Mouse (Mus musculus): Measurements from ENCODE around the gene Msantd2. TPM values are rescaled to one million over a fixed set of nuclear protein-coding genes. Genes with fewer than 3 reads are reported as not detected.
A peak's percentile ranks its signal among the peaks of the same experiment; 100 is the strongest.

Msantd2 gene
- polyA plus RNA-seq, 1 experiment from 2014 or later: 14.7 TPM

DNA sequence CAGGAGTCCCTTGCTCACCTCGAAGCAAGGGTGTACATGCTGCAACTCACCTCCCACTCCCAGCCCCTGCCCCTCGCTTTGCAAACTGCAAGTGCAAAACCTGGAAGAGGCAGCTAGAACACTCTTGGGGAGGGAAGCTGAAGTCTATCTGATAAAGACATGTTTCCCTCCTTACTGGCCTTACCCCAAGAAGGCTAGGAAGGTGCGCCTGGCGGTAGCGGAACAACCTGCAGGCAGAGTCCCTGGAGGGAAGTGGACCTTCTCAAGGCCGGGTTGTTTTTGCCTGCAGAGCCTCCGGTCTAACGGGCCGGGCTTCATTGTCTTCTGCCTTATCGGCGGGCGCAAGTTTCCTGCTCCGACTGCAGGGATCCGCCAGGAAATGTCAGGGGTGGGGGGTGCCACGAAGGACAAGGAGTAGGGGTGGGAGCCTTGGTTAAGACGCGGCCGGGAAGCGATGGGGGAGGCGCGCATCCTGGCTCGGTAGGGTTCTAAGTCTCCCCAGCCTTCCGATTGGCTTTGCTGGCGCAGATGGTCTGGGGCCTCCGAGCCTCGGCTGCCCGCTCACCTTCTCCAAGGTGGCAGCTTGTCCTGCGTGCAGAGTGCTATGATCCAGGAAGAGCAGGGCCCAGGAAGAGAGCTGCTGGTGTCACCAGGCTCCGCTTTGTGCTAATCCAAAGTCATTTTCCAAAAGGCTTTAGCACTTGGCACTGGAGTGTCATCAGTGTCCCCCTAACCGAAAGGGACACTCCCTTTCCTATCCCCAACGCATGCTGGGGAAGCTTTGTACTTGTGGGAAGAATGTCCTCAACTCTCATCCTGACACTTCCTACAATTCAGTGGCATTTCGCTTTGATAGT, 41.1 kb downstream of the Msantd2 start:
- Histone ChIP-seq H3K9me3 (no peaks in the 10 kb centered on the region), H3K4me1 (peaks cover 42% of the 10 kb centered on the region), H3K36me3 (peaks cover 14% of the 10 kb centered on the region), H3K9ac (peak overlapping the region; percentile 82), H3K27ac (replicated peaks) (peak overlapping the region; percentile 90), H3K4me3 (peak overlapping the region; percentile 58), H3K27me3 (replicated peaks) (peaks cover 50% of the 10 kb centered on the region), H3K4me2 (peak overlapping the region; percentile 91)
- peak; percentile 39 for ATAC-seq (ENCODE audit: extremely low read depth, insufficient number of reproducible peaks, low FRiP score, low TSS enrichment)
- WGBS: 2% methylated on average over 32 of the region's 32 CpGs

- Histone ChIP-seq H3K27me3 (replicated peaks) (peaks cover 49% of the 10 kb centered on the region), H3K9ac (peak overlapping the region; percentile 82), H3K4me1 (peaks cover 37% of the 10 kb centered on the region), H3K36me3 (peaks cover 7% of the 10 kb centered on the region; the same call in 1 of the 2 replicates), H3K27ac (replicated peaks) (peak overlapping the region; percentile 90), H3K4me3 (peak overlapping the region; percentile 58), H3K4me2 (peak overlapping the region; percentile 91), H3K9me3 (no peaks in the 10 kb centered on the region)
- 2% methylated on average over 31 of the region's 31 CpGs for WGBS
- ATAC-seq (ENCODE audit: extremely low read depth, insufficient number of reproducible peaks, low FRiP score, low TSS enrichment): no peak
Measured at GRCm38 (mm10) chr9:37530888-37531705, 42.0 kb downstream of the Msantd2 start.

DNA sequence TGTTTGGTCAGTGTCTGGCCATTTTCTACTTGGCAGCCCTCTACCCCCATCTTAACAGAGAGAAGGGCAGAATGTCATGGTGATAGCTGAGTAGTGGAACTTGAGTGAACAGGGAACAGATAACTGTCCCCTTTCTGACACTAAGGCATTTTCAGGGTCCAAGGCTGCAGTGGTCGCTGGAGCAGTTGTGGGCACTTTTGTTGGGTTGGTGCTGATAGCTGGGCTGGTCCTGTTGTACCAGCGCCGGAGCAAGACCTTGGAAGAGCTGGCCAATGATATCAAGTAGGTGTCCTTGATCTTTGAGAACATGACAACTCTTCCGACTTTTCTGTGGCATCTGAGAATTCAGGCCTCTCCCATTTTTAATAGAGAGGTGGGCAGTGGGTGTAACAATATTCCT, 47.7 kb downstream of the Msantd2 start:
- Histone ChIP-seq H3K9ac (no peak overlapping the region), H3K27ac (replicated peaks) (no peak overlapping the region), H3K9me3 (no peaks in the 10 kb centered on the region), H3K27me3 (replicated peaks) (peaks cover 18% of the 10 kb centered on the region), H3K36me3 (peaks cover 14% of the 10 kb centered on the region; the same call in 1 of the 2 replicates), H3K4me3 (no peak overlapping the region), H3K4me2 (no peak overlapping the region), H3K4me1 (peaks cover 27% of the 10 kb centered on the region)
- ATAC-seq (ENCODE audit: extremely low read depth, insufficient number of reproducible peaks, low FRiP score, low TSS enrichment): no peak
- WGBS: 53% methylated on average over 4 of the region's 4 CpGs

DNA sequence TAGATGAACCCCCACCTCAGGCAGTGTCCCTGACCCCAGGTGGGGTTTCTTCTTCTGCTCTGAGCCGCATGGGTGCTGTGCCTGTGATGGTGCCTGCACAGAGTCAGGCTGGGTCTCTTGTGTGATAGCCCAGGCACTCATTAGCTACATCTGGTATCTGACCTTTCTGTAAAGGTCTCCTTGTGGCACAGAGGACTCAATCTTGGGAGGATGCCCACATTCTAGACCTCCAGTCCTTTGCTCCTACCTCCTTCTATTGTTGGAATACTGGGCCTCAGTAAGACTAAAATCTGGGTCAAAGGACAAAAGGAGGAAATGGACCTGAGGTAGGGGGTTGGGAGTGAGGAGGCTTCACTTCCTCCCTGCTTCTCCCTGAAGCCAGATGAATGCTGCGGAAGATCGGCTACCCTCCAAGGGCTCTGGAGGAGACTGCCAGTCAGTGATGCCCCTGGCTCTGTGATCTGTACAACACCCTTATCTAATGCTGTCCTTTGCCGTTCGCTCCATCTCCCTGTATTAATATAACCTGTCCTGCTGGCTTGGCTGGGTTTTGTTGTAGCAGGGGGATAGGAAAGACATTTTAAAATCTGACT, 48.6 kb downstream of the Msantd2 start:
- H3K27me3 ChIP-seq (replicated peaks): peaks cover 16% of the 10 kb centered on the region
- peaks cover 14% of the 10 kb centered on the region; the same call in 1 of the 2 replicates for H3K36me3 ChIP-seq
- no peak for ATAC-seq (ENCODE audit: extremely low read depth, insufficient number of reproducible peaks, low FRiP score, low TSS enrichment)
- H3K4me1 ChIP-seq: peaks cover 26% of the 10 kb centered on the region
- WGBS: 41% methylated on average over 5 of the region's 5 CpGs
- H3K9me3 ChIP-seq: no peaks in the 10 kb centered on the region
- 0 out of 2 replicates have a peak overlapping the region, but pooled peaks have one; percentile 28 for H3K27ac ChIP-seq (replicated peaks)
- no peak overlapping the region; the same call in 1 of the 2 replicates for H3K9ac ChIP-seq
- no peak overlapping the region for H3K4me2 ChIP-seq
- H3K4me3 ChIP-seq: no peak overlapping the region

GRCm38 (mm10) chr9:37539170-37540025, 50.3 kb downstream of the Msantd2 start, which contains the start of gene Vsig2:
Vsig2 (plus strand) TSS chr9:37539255.
- Histone ChIP-seq H3K4me2 (peak within 1 kb of the TSS; percentile 11; the same call in 1 of the 2 replicates), H3K9ac (no peak within 1 kb of the TSS), H3K4me3 (no peak within 1 kb of the TSS), H3K9me3 (no peaks in the 10 kb centered on the region), H3K4me1 (peaks cover 35% of the 10 kb centered on the region), H3K27ac (replicated peaks) (0 out of 2 replicates have a peak within 1 kb of the TSS, but pooled peaks have one; percentile 12), H3K27me3 (replicated peaks) (peaks cover 16% of the 10 kb centered on the region; the same call in 1 of the 2 replicates), H3K36me3 (peaks cover 10% of the 10 kb centered on the region; the same call in 1 of the 2 replicates)
- WGBS: 46% methylated on average over 23 of the region's 23 CpGs
- no peak for ATAC-seq (ENCODE audit: extremely low read depth, insufficient number of reproducible peaks, low FRiP score, low TSS enrichment)

- no peak overlapping the region for H3K27ac ChIP-seq (replicated peaks)
- no peaks in the 10 kb centered on the region for H3K9me3 ChIP-seq
- 81% methylated on average over 4 of the region's 4 CpGs for WGBS
- H3K9ac ChIP-seq: no peak overlapping the region
- peaks cover 20% of the 10 kb centered on the region for H3K27me3 ChIP-seq (replicated peaks)
- peaks cover 42% of the 10 kb centered on the region for H3K4me1 ChIP-seq
- peaks cover 10% of the 10 kb centered on the region; the same call in 1 of the 2 replicates for H3K36me3 ChIP-seq
- H3K4me3 ChIP-seq: no peak overlapping the region
- H3K4me2 ChIP-seq: no peak overlapping the region
- no peak for ATAC-seq (ENCODE audit: extremely low read depth, insufficient number of reproducible peaks, low FRiP score, low TSS enrichment)
Measured at GRCm38 (mm10) chr9:37540226-37540625, 51.1 kb downstream of the Msantd2 start.

DNA sequence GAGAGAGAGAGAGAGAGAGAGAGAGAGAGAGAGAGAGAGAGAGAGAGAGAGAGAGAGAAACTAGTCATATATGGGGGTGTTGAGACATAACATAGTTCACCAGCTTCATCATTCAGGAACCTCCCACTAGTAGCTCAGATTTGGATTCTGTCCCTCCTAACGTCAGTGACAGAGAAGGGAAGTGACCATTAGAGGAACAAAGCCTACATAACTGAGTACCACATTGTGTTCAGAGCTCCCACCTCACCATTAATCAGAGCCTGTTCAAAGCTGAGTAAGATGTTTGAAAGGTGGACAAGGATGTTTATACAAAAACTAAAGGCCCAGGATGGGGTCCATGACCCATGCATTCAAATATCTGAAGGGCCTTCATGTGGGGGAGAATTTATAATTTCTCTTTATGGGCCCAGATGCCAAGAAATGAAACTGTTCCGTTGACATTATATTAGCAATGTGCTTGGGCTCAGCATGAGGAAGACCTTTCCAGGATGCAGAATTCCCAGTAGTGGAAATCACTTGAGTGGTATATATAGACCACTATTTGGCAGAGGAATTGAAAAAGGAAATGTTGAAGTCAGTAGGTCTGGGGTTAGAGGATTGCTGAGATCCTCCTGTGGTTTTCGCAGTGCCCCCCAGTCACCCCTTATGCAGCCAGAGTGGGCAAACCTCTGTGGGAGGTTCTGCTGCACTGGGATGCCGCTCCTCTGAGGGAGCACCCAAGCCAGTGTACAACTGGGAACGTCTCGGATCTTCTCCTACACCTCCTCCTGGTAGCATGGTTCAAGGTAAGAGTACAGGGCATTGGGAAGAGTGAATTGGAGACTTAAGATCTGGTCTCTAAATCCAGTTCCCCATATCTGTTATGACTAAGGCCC, 51.8 kb downstream of the Msantd2 start:
- no peak for ATAC-seq (ENCODE audit: extremely low read depth, insufficient number of reproducible peaks, low FRiP score, low TSS enrichment)
- peaks cover 49% of the 10 kb centered on the region for H3K4me1 ChIP-seq
- no peak overlapping the region for H3K4me2 ChIP-seq
- H3K36me3 ChIP-seq: peaks cover 10% of the 10 kb centered on the region; the same call in 1 of the 2 replicates
- H3K9me3 ChIP-seq: no peaks in the 10 kb centered on the region
- H3K9ac ChIP-seq: no peak overlapping the region
- H3K27ac ChIP-seq (replicated peaks): peak overlapping the region; percentile 49; the same call in 1 of the 2 replicates
- H3K27me3 ChIP-seq (replicated peaks): peaks cover 27% of the 10 kb centered on the region
- 81% methylated on average over 6 of the region's 6 CpGs for WGBS
- no peak overlapping the region for H3K4me3 ChIP-seq

DNA sequence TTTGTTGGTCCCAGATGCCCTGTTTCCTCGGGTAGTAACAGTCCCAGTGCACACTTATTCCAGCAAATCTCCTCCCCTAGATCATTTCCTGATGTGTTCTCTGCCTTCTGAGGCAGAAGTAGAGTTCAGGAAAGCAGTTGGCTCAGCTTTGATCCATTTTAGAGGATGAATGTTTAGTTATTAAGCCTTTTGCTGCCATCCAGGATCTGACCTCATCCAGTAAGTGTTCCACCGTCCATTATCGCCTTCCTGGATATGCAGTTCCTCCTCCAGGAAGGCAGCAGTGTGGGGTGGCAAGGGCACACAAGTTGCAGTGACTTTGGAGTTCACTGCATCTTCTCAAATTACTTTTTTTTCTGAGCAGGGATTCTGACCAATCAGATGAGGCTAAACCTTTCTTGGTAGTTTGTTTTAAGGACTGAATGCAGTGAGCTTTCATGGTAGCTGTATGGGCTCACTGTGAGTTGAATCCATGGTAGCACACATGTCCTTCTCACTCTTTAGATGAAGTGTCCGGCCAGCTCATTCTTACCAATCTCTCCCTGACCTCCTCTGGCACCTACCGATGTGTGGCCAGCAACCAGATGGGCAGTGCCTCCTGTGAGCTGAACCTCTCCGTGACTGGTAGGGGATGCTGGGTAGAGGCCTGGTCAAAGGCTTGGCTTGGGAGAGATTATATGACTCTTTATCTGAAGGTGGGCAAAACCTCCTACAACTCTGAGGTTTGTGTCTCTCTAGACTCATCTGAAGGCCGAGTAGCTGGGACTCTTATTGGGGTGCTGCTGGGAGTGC, 52.9 kb downstream of the Msantd2 start:
- no peak overlapping the region for H3K4me3 ChIP-seq
- no peaks in the 10 kb centered on the region for H3K9me3 ChIP-seq
- H3K4me2 ChIP-seq: no peak overlapping the region
- H3K36me3 ChIP-seq: peaks cover 3% of the 10 kb centered on the region; the same call in 1 of the 2 replicates
- no peak for ATAC-seq (ENCODE audit: extremely low read depth, insufficient number of reproducible peaks, low FRiP score, low TSS enrichment)
- H3K9ac ChIP-seq: no peak overlapping the region
- 59% methylated on average over 7 of the region's 7 CpGs for WGBS
- peaks cover 43% of the 10 kb centered on the region for H3K4me1 ChIP-seq
- H3K27ac ChIP-seq (replicated peaks): peak overlapping the region; percentile 49; the same call in 1 of the 2 replicates
- peaks cover 38% of the 10 kb centered on the region for H3K27me3 ChIP-seq (replicated peaks)

DNA sequence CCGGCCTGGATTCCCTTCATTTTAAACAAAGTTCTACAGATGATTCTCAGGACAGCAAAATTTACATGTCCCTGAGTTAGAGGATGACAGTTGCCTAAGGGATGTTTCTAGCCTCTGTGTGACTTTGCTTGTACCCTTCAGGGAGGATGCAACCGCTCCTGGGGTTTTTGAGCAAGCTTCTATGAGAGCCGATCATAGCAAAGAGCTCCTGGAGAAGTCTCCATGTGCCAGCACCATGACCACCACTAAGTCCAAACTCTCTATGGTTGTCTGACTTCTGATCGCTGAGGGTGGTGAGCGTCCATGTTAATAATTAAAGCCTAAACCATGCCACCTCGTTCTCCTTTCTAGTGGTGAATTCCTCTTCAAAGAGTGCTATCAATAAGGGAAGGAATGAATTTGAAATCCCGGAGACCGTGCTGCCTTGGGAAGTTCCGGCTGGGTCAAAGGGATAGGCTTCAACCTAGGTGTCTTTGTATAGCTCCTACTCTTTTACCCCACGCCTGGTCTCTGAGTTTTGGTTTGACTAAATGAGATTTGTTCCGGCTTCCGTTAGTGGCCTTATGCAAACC, 54.8 kb downstream of the Msantd2 start:
- H3K9me3 ChIP-seq: no peaks in the 10 kb centered on the region
- peaks cover 50% of the 10 kb centered on the region for H3K27me3 ChIP-seq (replicated peaks)
- peak overlapping the region; percentile 55 for H3K4me3 ChIP-seq
- peaks cover 31% of the 10 kb centered on the region for H3K4me1 ChIP-seq
- 31% methylated on average over 12 of the region's 12 CpGs for WGBS
- peak overlapping the region; percentile 88 for H3K4me2 ChIP-seq
- peak overlapping the region; percentile 69 for H3K9ac ChIP-seq
- no peaks in the 10 kb centered on the region; the same call in 1 of the 2 replicates for H3K36me3 ChIP-seq
- no peak overlapping the region; the same call in 1 of the 2 replicates for H3K27ac ChIP-seq (replicated peaks)
- no peak for ATAC-seq (ENCODE audit: extremely low read depth, insufficient number of reproducible peaks, low FRiP score, low TSS enrichment)

Measured in heart, embryonic 13.5 days (tissue).